In genomic region chr5:97124977-97125376, GRCm38 (mm10) we compare ENCODE assay signal across 26 mouse cellular contexts. TPM values are rescaled to one million over a fixed set of nuclear protein-coding genes. Genes with fewer than 3 reads are reported as not detected.
DNase-seq lines count a peak whose midpoint lies in the region; ATAC-seq lines count a peak whose summit lies in the region.
"Had no signal": no experiment of that assay in that cellular context is flagged by ENCODE, and none has a peak within 500 bp of the region (broad histone marks: within the 10 kb centered on the region; RNA-seq: fewer than 3 reads in every experiment).

No protein-coding gene starts in this region.

- H3K9ac ChIP-seq in lung, embryonic 15.5 days, result no peak overlapping the region
- no peak overlapping the region for H3K9ac ChIP-seq in limb, embryonic 13.5 days
- no peak overlapping the region for H3K9ac ChIP-seq in heart, embryonic 11.5 days (ENCODE audit: low read depth, low read length)
- H3K9ac ChIP-seq: embryonic facial prominence, embryonic 13.5 days; forebrain, embryonic 13.5 days; hindbrain, embryonic 12.5 days; hindbrain, embryonic 15.5 days had no signal

- no peaks in the 10 kb centered on the region for H3K27me3 ChIP-seq in lung, embryonic 15.5 days
- peaks cover 7% of the 10 kb centered on the region for H3K27me3 ChIP-seq in megakaryocyte, embryonic 14.5 days (replicated peaks)
- peaks cover 13% of the 10 kb centered on the region; the same call in 1 of the 2 replicates for H3K27me3 ChIP-seq in limb, embryonic 13.5 days
- no peaks in the 10 kb centered on the region for H3K27me3 ChIP-seq in heart, embryonic 11.5 days (ENCODE audit: control insufficient read depth, insufficient read depth, low read length)
- H3K27me3 ChIP-seq: hindbrain, embryonic 12.5 days had no signal

- peak; percentile 52; the same call in 1 of the 2 replicates for ATAC-seq in lung, embryonic 15.5 days (ENCODE audit: borderline replicate concordance, extremely low read depth, low FRiP score, low TSS enrichment)
- ATAC-seq in megakaryocyte, adult 5-6 weeks (ENCODE audit: poor library complexity, severe bottlenecking), result no peak
- peak; percentile 67; the same call in 1 of the 2 replicates for ATAC-seq in limb, embryonic 13.5 days (ENCODE audit: low FRiP score, low read depth)
- no peak for ATAC-seq in heart, embryonic 11.5 days (replicated peaks; ENCODE audit: insufficient number of reproducible peaks, low FRiP score, low TSS enrichment)
- ATAC-seq: activated CD4-positive, CD25-positive, alpha-beta regulatory T cell, adult 4 months; CD4-positive, CD25-positive, alpha-beta regulatory T cell, adult 4 months; forebrain, embryonic 13.5 days; forebrain, embryonic 16.5 days had no signal

- H3K4me1 ChIP-seq in lung, embryonic 15.5 days, result 0 out of 2 replicates have a peak, but pooled peaks cover 4% of the 10 kb centered on the region
- peaks cover 14% of the 10 kb centered on the region for H3K4me1 ChIP-seq in megakaryocyte, embryonic 14.5 days
- 0 out of 2 replicates have a peak, but pooled peaks cover 5% of the 10 kb centered on the region for H3K4me1 ChIP-seq in limb, embryonic 13.5 days
- H3K4me1 ChIP-seq in heart, embryonic 11.5 days (ENCODE audit: control insufficient read depth, insufficient read depth, low read length), result no peaks in the 10 kb centered on the region
- H3K4me1 ChIP-seq: embryonic facial prominence, embryonic 10.5 days; embryonic facial prominence, embryonic 13.5 days; forebrain, embryonic 10.5 days; forebrain, embryonic 13.5 days; heart, embryonic 10.5 days; hindbrain, embryonic 12.5 days; hindbrain, embryonic 15.5 days had no signal

- H3K9me3 ChIP-seq in lung, embryonic 15.5 days, result no peaks in the 10 kb centered on the region
- H3K9me3 ChIP-seq in megakaryocyte, embryonic 14.5 days, result no peaks in the 10 kb centered on the region
- H3K9me3 ChIP-seq in limb, embryonic 13.5 days, result no peaks in the 10 kb centered on the region
- no peaks in the 10 kb centered on the region for H3K9me3 ChIP-seq in heart, embryonic 11.5 days (replicated peaks; ENCODE audit: control insufficient read depth, low read length)
- H3K9me3 ChIP-seq: embryonic facial prominence, embryonic 10.5 days; embryonic facial prominence, embryonic 13.5 days; forebrain, embryonic 10.5 days; forebrain, embryonic 13.5 days; heart, embryonic 10.5 days; hindbrain, embryonic 12.5 days; hindbrain, embryonic 15.5 days had no signal

- no peak overlapping the region for H3K27ac ChIP-seq in lung, embryonic 15.5 days
- H3K27ac ChIP-seq in limb, embryonic 13.5 days, result no peak overlapping the region
- no peak overlapping the region for H3K27ac ChIP-seq in heart, embryonic 11.5 days (ENCODE audit: low read depth, low read length)
- H3K27ac ChIP-seq: embryonic facial prominence, embryonic 10.5 days; embryonic facial prominence, embryonic 13.5 days; forebrain, embryonic 10.5 days; forebrain, embryonic 13.5 days; heart, adult 2 months; heart, embryonic 10.5 days; hindbrain, embryonic 12.5 days; hindbrain, embryonic 15.5 days had no signal

- no peak for DNase-seq in lung, postnatal 36 days
- DNase-seq: adrenal gland, adult 8-10 months; adrenal gland, postnatal 25 days; cerebellum, adult 11-12 months; cerebellum, adult 8-10 months; cerebellum, postnatal 36 days; embryo, embryonic 11 days; gastrocnemius, postnatal 10 days; gastrocnemius, postnatal 36 days; heart, adult 2 months had no signal

- H3K36me3 ChIP-seq in lung, embryonic 15.5 days, result no peaks in the 10 kb centered on the region
- H3K36me3 ChIP-seq in megakaryocyte, embryonic 14.5 days (replicated peaks; ENCODE audit: low read length), result no peaks in the 10 kb centered on the region
- H3K36me3 ChIP-seq in limb, embryonic 13.5 days, result no peaks in the 10 kb centered on the region
- no peaks in the 10 kb centered on the region for H3K36me3 ChIP-seq in heart, embryonic 11.5 days (ENCODE audit: control insufficient read depth, insufficient read depth, low read length)
- H3K36me3 ChIP-seq: embryonic facial prominence, embryonic 10.5 days; embryonic facial prominence, embryonic 13.5 days; forebrain, embryonic 10.5 days; heart, embryonic 10.5 days; hindbrain, embryonic 12.5 days; hindbrain, embryonic 15.5 days had no signal

- 49% methylated on average over 12 of the region's 12 CpGs for WGBS in lung, embryonic 15.5 days
- 49% methylated on average over 12 of the region's 12 CpGs for WGBS in limb, embryonic 13.5 days
- WGBS in heart, embryonic 11.5 days (ENCODE audit: insufficient replicate concordance), result 81% methylated on average over 12 of the region's 12 CpGs

- H3K4me2 ChIP-seq in lung, embryonic 15.5 days, result peak overlapping the region; percentile 30; the same call in 1 of the 2 replicates
- no peak overlapping the region for H3K4me2 ChIP-seq in limb, embryonic 13.5 days (replicated peaks)
- no peak overlapping the region for H3K4me2 ChIP-seq in heart, embryonic 11.5 days
- H3K4me2 ChIP-seq: embryonic facial prominence, embryonic 13.5 days; forebrain, embryonic 13.5 days; hindbrain, embryonic 12.5 days; hindbrain, embryonic 15.5 days had no signal

- no peak overlapping the region for H3K4me3 ChIP-seq in lung, embryonic 15.5 days
- H3K4me3 ChIP-seq in megakaryocyte, embryonic 14.5 days (replicated peaks), result peak overlapping the region; percentile 38
- H3K4me3 ChIP-seq in limb, embryonic 13.5 days, result no peak overlapping the region
- no peak overlapping the region for H3K4me3 ChIP-seq in heart, embryonic 11.5 days (ENCODE audit: low read depth, low read length)
- H3K4me3 ChIP-seq: embryonic facial prominence, embryonic 10.5 days; embryonic facial prominence, embryonic 13.5 days; erythroblast, embryonic 14.5 days; forebrain, embryonic 10.5 days; forebrain, embryonic 13.5 days; heart, adult 2 months; heart, embryonic 10.5 days; hindbrain, embryonic 12.5 days; hindbrain, embryonic 15.5 days had no signal

RNA-seq across cellular contexts. Expression of gene Paqr3, which starts 13.6 kb away (rescaled TPM):
- polyA plus RNA-seq in lung, embryonic 15.5 days (2015; fragmentation: Nextera tagmentation; extraction: Ambion mirVana), result 2.4 and 3.2 TPM in 2 replicates
- polyA plus RNA-seq in megakaryocyte, embryonic 14.5 days (2012; ENCODE audit: insufficient read depth, low replicate concordance), result 0.11 TPM in 1 of 2 replicates, not detected in the other
- total RNA-seq in megakaryocyte, adult 5-6 weeks (2015), result 8.7 and 10.3 TPM in 2 replicates
- total RNA-seq in megakaryocyte, adult 5-6 weeks (2017), result 5.8 and 7.4 TPM in 2 replicates
- 5.9 and 6.0 TPM in 2 replicates for polyA plus RNA-seq in limb, embryonic 13.5 days (2015; fragmentation: Nextera tagmentation; extraction: Ambion mirVana)
- polyA plus RNA-seq in heart, embryonic 11.5 days (2014; fragmentation: Nextera tagmentation; extraction: Ambion mirVana), result 2.0 TPM in 2 replicates

Comparison
In these comparisons a context has a peak if more than half of its experiments do, and no peak if none do; other contexts are left out.
1. ATAC-seq: peak in lung, embryonic 15.5 days (single experiment) and limb, embryonic 13.5 days (single experiment); none in megakaryocyte, adult 5-6 weeks (single experiment) and heart, embryonic 11.5 days (single experiment).